Mouse (Mus musculus) MEL (cell line): ENCODE measurements around the gene Gm20388. TPM values are rescaled to one million over a fixed set of nuclear protein-coding genes. Genes with fewer than 3 reads are reported as not detected.

Experiments
- DNase-seq: peaks from one replicate; pipeline ENCODE4 v3.0.0; 2011; ENCODE audit warnings: low read depth, low spot score
- H3K27ac ChIP-seq: 2 replicates; pipeline ENCODE4 v1.5.1; 2012; ENCODE audit warnings: low read depth, mild to moderate bottlenecking, control low read depth, low read length, moderate library complexity; ENCODE audit not compliant: control insufficient read depth
- H3K27me3 ChIP-seq, 2 experiments: fragments of 150-350 bp in 1 of 2; sonication (generic) in 1 of 2; 2 replicates each; pipeline ENCODE4 v1.6.1; 2012; ENCODE audit warnings: low read length in 2 of 2, mild to moderate bottlenecking in 2 of 2, improper control_type of control experiment in 1 of 2, moderate library complexity in 1 of 2; ENCODE audit not compliant: insufficient read depth in 2 of 2, control insufficient read depth in 1 of 2
- H3K36me3 ChIP-seq, 2 experiments: 2 replicates each; pipeline ENCODE4 v1.6.1; 2012 to 2014; ENCODE audit warnings: low read length in 2 of 2, improper control_type of control experiment in 1 of 2, inconsistent platforms in 1 of 2, mild to moderate bottlenecking in 1 of 2; ENCODE audit not compliant: insufficient read depth in 2 of 2, control insufficient read depth in 1 of 2
- H3K4me1 ChIP-seq, 2 experiments: fragments of 150-350 bp in 1 of 2; sonication (generic) in 1 of 2; 2 replicates each; pipeline ENCODE4 v1.6.1; 2012; ENCODE audit warnings: low read length in 2 of 2, improper control_type of control experiment in 1 of 2, mild to moderate bottlenecking in 1 of 2; ENCODE audit not compliant: insufficient read depth in 2 of 2, control insufficient read depth in 1 of 2
- H3K4me3 ChIP-seq, 2 experiments: fragments of 150-350 bp in 1 of 2; sonication (generic) in 1 of 2; 2 replicates each; pipeline ENCODE4 v1.5.1; 2012; ENCODE audit warnings: low read depth in 2 of 2, low read length in 2 of 2, mild to moderate bottlenecking in 2 of 2, moderate library complexity in 2 of 2, control low read depth in 1 of 2, improper control_type of control experiment in 1 of 2; ENCODE audit not compliant: control insufficient read depth in 1 of 2, insufficient read depth in 1 of 2
- H3K79me2 ChIP-seq: 2 replicates; pipeline ENCODE4 v1.6.1; 2012; ENCODE audit warnings: mild to moderate bottlenecking, low read length, moderate library complexity; ENCODE audit not compliant: control insufficient read depth, poor library complexity, insufficient read depth
- H3K9ac ChIP-seq: 2 replicates; pipeline ENCODE4 v1.6.1; 2012; ENCODE audit warnings: low read depth, mild to moderate bottlenecking, control low read depth, low read length, moderate library complexity; ENCODE audit not compliant: control insufficient read depth, poor library complexity, severe bottlenecking
- H3K9me3 ChIP-seq: fragments of 150-350 bp; sonication (generic); replicated peaks from 2 replicates; pipeline ENCODE4 v1.6.1; 2012; ENCODE audit warnings: mild to moderate bottlenecking, low read length, improper control_type of control experiment, moderate library complexity; ENCODE audit not compliant: insufficient read depth
- BHLHE40 ChIP-seq: IDR thresholded peaks from 2 replicates; pipeline ENCODE4 v1.6.1; 2012; ENCODE audit warnings: low read depth, mild to moderate bottlenecking, inconsistent platforms, low read length, improper control_type of control experiment, borderline replicate concordance
- EP300 ChIP-seq, 2 experiments: IDR thresholded peaks; 2 replicates each; pipeline ENCODE4 v1.6.1; 2011; ENCODE audit warnings: improper control_type of control experiment in 2 of 2, low read length in 2 of 2, low read depth in 1 of 2, mild to moderate bottlenecking in 1 of 2
- ETS1 ChIP-seq: IDR thresholded peaks from 2 replicates; pipeline ENCODE4 v1.6.1; 2012; ENCODE audit warnings: low read depth, mild to moderate bottlenecking, inconsistent platforms, low read length, improper control_type of control experiment, moderate library complexity
- HCFC1 ChIP-seq: IDR thresholded peaks from 2 replicates; pipeline ENCODE4 v1.6.1; 2012; ENCODE audit warnings: low read depth, mild to moderate bottlenecking, inconsistent platforms, low read length, improper control_type of control experiment, moderate library complexity
- MAX ChIP-seq: IDR thresholded peaks from 2 replicates; pipeline ENCODE4 v1.6.1; 2011; ENCODE audit warnings: low read length, improper control_type of control experiment
- MAZ ChIP-seq: IDR thresholded peaks from 2 replicates; pipeline ENCODE4 v1.6.1; 2012; ENCODE audit warnings: low read depth, mild to moderate bottlenecking, inconsistent platforms, low read length, improper control_type of control experiment
- MXI1 ChIP-seq: IDR thresholded peaks from 2 replicates; pipeline ENCODE4 v1.6.1; 2011; ENCODE audit warnings: mild to moderate bottlenecking, low read depth, low read length, improper control_type of control experiment
- MYC ChIP-seq: IDR thresholded peaks from 2 replicates; pipeline ENCODE4 v1.6.1; 2011; ENCODE audit warnings: low read depth, mild to moderate bottlenecking, low read length, improper control_type of control experiment, moderate library complexity
- NELFE ChIP-seq: IDR thresholded peaks from 2 replicates; pipeline ENCODE4 v1.6.1; 2011; ENCODE audit warnings: low read depth, low read length, improper control_type of control experiment
- NRF1 ChIP-seq: IDR thresholded peaks from 2 replicates; pipeline ENCODE4 v1.6.1; 2014; ENCODE audit warnings: low read depth, mild to moderate bottlenecking, inconsistent platforms, low read length, improper control_type of control experiment, moderate library complexity; ENCODE audit not compliant: poor library complexity, insufficient read depth, severe bottlenecking
- POLR2A ChIP-seq, 2 experiments: IDR thresholded peaks; 2 replicates each; pipeline ENCODE4 v1.6.1; 2011 to 2012; ENCODE audit warnings: low read length in 2 of 2, mild to moderate bottlenecking in 2 of 2, control low read depth in 1 of 2, improper control_type of control experiment in 1 of 2, low read depth in 1 of 2, moderate library complexity in 1 of 2; ENCODE audit not compliant: control insufficient read depth in 1 of 2, insufficient read depth in 1 of 2, poor library complexity in 1 of 2
- POLR2AphosphoS5 ChIP-seq: IDR thresholded peaks from 2 replicates; pipeline ENCODE4 v1.6.1; 2012; ENCODE audit warnings: low read depth, borderline replicate concordance, mild to moderate bottlenecking, inconsistent platforms, low read length, moderate library complexity, mixed read lengths
- SIN3A ChIP-seq: IDR thresholded peaks from 2 replicates; pipeline ENCODE4 v1.6.1; 2012; ENCODE audit warnings: low read length, improper control_type of control experiment, inconsistent platforms
- TBP ChIP-seq: IDR thresholded peaks from 2 replicates; pipeline ENCODE4 v1.8.0; 2011; ENCODE audit warnings: low read depth, low read length, improper control_type of control experiment
- TCF12 ChIP-seq: IDR thresholded peaks from 2 replicates; pipeline ENCODE4 v1.6.1; 2014; ENCODE audit warnings: low read depth, mild to moderate bottlenecking, inconsistent platforms, low read length, improper control_type of control experiment, moderate library complexity
- UBTF ChIP-seq: IDR thresholded peaks from 2 replicates; pipeline ENCODE4 v1.6.1; 2012; ENCODE audit warnings: low read depth, mild to moderate bottlenecking, inconsistent platforms, low read length, improper control_type of control experiment, moderate library complexity, borderline replicate concordance; ENCODE audit not compliant: insufficient read depth
- ZKSCAN1 ChIP-seq: IDR thresholded peaks from 2 replicates; pipeline ENCODE4 v1.6.1; 2012; ENCODE audit warnings: low read depth, mild to moderate bottlenecking, inconsistent platforms, low read length, improper control_type of control experiment, moderate library complexity
- ZMIZ1 ChIP-seq: IDR thresholded peaks from 2 replicates; pipeline ENCODE4 v1.6.1; 2012; ENCODE audit warnings: low read depth, mild to moderate bottlenecking, inconsistent platforms, low read length, improper control_type of control experiment, moderate library complexity
- polyA plus RNA-seq, 2 experiments: library from polyadenylated mRNA; stranded (reverse) in 1 of 2; unstranded in 1 of 2; fragments of >175 nt in 1 of 2; fragments of >200 nt in 1 of 2; gene quantifications; 2 replicates each; pipeline versions ENCODE4 v1.2.1 to v1.2.4; 2012; ENCODE audit warnings: low replicate concordance in 2 of 2, low read depth in 1 of 2; ENCODE audit not compliant: insufficient read length in 2 of 2, insufficient read depth in 1 of 2, missing spikeins in 1 of 2
- total RNA-seq: library from RNA; depleted of rRNA; stranded (reverse); fragments of 300-350 nt; gene quantifications from 2 replicates; pipeline ENCODE4 v1.2.3, GENCODE M21; 2012; rRNA removed

Gm20388 gene
- total RNA-seq: 8.1 and 11.1 TPM in 2 replicates
- polyA plus RNA-seq: 10 to 100 TPM in 1 of 2 experiments, not detected in 1; 17.8 TPM

DNA sequence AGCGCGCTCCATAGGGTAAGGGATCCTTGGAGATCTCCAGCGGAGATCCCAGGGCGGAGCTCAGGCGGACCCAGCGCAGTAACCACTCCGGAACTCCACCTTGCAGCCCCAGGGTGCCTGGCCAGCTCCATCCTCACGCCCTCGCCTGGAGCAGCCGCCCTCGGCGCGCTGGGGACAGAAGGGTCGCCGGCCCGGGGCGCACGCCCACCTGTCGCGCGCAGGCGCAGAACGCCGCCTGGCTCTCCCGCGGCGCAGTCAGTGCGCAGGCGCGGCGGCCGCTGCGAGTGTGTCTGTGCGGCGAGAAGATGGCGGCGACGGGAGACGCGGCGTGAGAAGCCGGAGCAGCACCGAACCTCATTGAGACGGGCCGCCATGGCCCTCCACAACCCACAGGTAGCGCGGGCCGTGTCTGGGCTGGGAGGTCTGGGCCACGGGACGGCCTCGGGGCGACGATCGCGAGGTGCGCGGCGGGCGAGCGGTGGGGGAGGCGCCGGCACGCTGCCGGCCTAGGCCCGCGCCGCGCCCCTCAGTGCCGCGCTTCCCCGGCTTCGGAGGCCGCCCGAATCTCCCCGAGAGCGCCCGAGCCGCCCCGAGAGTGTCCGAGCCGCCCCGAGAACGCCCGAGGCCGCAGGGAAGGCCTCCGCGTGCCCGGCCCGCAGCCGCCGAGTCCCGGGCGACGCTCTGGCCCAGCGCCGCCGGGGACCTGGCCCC is at the start of gene Gm20388:
Gm20388 (plus strand) TSS at position 295 of the 711 bp plus-strand sequence.
- Histone ChIP-seq H3K9ac (peak within 1 kb of the TSS; percentile 92), H3K36me3 (peaks cover 6 to 36% of the 10 kb centered on the region in 2 experiments; a peak in 3 of 4 replicates), H3K79me2 (peaks cover 50% of the 10 kb centered on the region), H3K9me3 (no peaks in the 10 kb centered on the region), H3K27ac (peak within 1 kb of the TSS; percentile 81), H3K4me1 (peaks cover 12 to 36% of the 10 kb centered on the region in 2 experiments), H3K4me3 (peak within 1 kb of the TSS; percentile 63 to 93), H3K27me3 (no peaks in the 10 kb centered on the region)
- peak; percentile 91 for DNase-seq
- TF ChIP-seq SIN3A: peak; percentile 66
- no peak for TF ChIP-seq MYC
- TF ChIP-seq POLR2A (IDR thresholded peaks at IDR 0.05; ENCODE audit: control insufficient read depth in 1 of 2, insufficient read depth in 1 of 2, low read depth in 1 of 2, low read length in 2 of 2, poor library complexity in 1 of 2): peak; percentile 77 to 89; a peak in 2 of 4 replicates
- TF ChIP-seq EP300 (IDR thresholded peaks at IDR 0.05; ENCODE audit: low read depth in 1 of 2, low read length in 2 of 2): 0 out of 4 replicates have a peak, but pooled peaks of 1 of the 2 experiments have one; percentile 7
- no peak for TF ChIP-seq HCFC1
- peak; percentile 96 for TF ChIP-seq NRF1
- no peak for TF ChIP-seq ZKSCAN1
- 0 out of 2 replicates have a peak, but pooled peaks have one; percentile 33 for TF ChIP-seq UBTF
- TF ChIP-seq TBP: peak; percentile 32; the same call in 1 of the 2 replicates
- peak; percentile 17; the same call in 1 of the 2 replicates for TF ChIP-seq MXI1
- TF ChIP-seq ETS1: peak; percentile 16; the same call in 1 of the 2 replicates
- peak; percentile 24; the same call in 1 of the 2 replicates for TF ChIP-seq MAZ
- no peak for TF ChIP-seq POLR2AphosphoS5
- TF ChIP-seq MAX: peak; percentile 20; the same call in 1 of the 2 replicates
- peak; percentile 92 for TF ChIP-seq NELFE
- TF ChIP-seq ZMIZ1: peak; percentile 41
- no peak for TF ChIP-seq BHLHE40
- 0 out of 2 replicates have a peak, but pooled peaks have one; percentile 5 for TF ChIP-seq TCF12
